Mouse (Mus musculus): ENCODE results near the gene Rabgap1l. TPM values are rescaled to one million over a fixed set of nuclear protein-coding genes. Genes with fewer than 3 reads are reported as not detected.

Rabgap1l gene
- total and polyA plus RNA-seq, 2 experiments = 6.4 to 78.7 TPM

DNA sequence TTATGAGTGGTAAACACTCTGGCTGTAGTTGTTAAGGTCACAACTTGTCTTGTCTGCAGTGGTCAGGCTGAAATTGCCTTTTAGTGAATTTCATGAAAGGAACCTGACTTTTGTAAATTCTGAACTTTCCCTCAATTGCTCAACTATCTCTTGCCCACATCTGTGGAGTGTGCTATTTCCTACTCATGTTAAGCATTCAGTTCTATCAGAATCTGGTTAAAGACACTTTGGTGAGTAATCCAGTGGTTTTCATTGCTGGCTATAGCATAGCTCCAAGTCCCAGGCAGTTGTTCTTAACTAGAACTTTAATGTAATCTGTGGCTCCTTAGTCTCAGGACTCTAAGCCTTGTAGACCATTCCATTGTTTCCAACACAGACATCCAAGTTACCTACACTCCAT lies 421.3 kb downstream of the Rabgap1l start:
- no peak overlapping the region for H3K9ac ChIP-seq (ENCODE audit: low read depth, low read length)
- H3K27me3 ChIP-seq (ENCODE audit: control insufficient read depth, insufficient read depth, low read length) = no peaks in the 10 kb centered on the region
- no peak for TF ChIP-seq POLR2A (IDR thresholded peaks at IDR 0.05; ENCODE audit: extremely low read depth, insufficient read depth, low read length)
- TF ChIP-seq CTCF (IDR thresholded peaks at IDR 0.05; ENCODE audit: low read depth, low read length) = no peak
- H3K4me3 ChIP-seq (ENCODE audit: insufficient read depth, low read depth, low read length) = no peak overlapping the region
- no peak overlapping the region for H3K27ac ChIP-seq (replicated peaks; ENCODE audit: insufficient read depth, low read depth, low read length)
- H3K36me3 ChIP-seq (ENCODE audit: control insufficient read depth, insufficient read depth, low read length) = no peaks in the 10 kb centered on the region
- H3K79me2 ChIP-seq (ENCODE audit: control insufficient read depth, insufficient read depth, low read length) = no peaks in the 10 kb centered on the region
- DNase-seq (ENCODE audit: extremely low read depth, low read depth, low spot score) = peak; percentile 16
- peaks cover 11% of the 10 kb centered on the region for H3K4me1 ChIP-seq (ENCODE audit: control insufficient read depth, insufficient read depth, low read length)

GRCm38 (mm10) chr1:160370552-160370951 lies 422.5 kb downstream of the Rabgap1l start:
- Histone ChIP-seq H3K36me3 (ENCODE audit: control insufficient read depth, insufficient read depth, low read length) (no peaks in the 10 kb centered on the region), H3K27ac (replicated peaks; ENCODE audit: insufficient read depth, low read depth, low read length) (no peak overlapping the region), H3K9ac (ENCODE audit: low read depth, low read length) (no peak overlapping the region), H3K27me3 (ENCODE audit: control insufficient read depth, insufficient read depth, low read length) (no peaks in the 10 kb centered on the region), H3K79me2 (ENCODE audit: control insufficient read depth, insufficient read depth, low read length) (no peaks in the 10 kb centered on the region), H3K4me3 (ENCODE audit: insufficient read depth, low read depth, low read length) (no peak overlapping the region), H3K4me1 (ENCODE audit: control insufficient read depth, insufficient read depth, low read length) (peaks cover 11% of the 10 kb centered on the region)
- no peak for TF ChIP-seq CTCF (IDR thresholded peaks at IDR 0.05; ENCODE audit: low read depth, low read length)
- TF ChIP-seq POLR2A (IDR thresholded peaks at IDR 0.05; ENCODE audit: extremely low read depth, insufficient read depth, low read length) = no peak
- DNase-seq (ENCODE audit: extremely low read depth, low read depth, low spot score) = no peak
- WGBS = 64% methylated on average over 1 of the region's 1 CpGs

GRCm38 (mm10) chr1:160366615-160367014 lies 426.4 kb downstream of the Rabgap1l start:
- no peaks in the 10 kb centered on the region for H3K36me3 ChIP-seq (ENCODE audit: control insufficient read depth, insufficient read depth, low read length)
- DNase-seq (ENCODE audit: extremely low read depth, low read depth, low spot score) = no peak
- no peaks in the 10 kb centered on the region for H3K4me1 ChIP-seq (ENCODE audit: control insufficient read depth, insufficient read depth, low read length)
- H3K27ac ChIP-seq (replicated peaks; ENCODE audit: insufficient read depth, low read depth, low read length) = no peak overlapping the region
- no peaks in the 10 kb centered on the region for H3K79me2 ChIP-seq (ENCODE audit: control insufficient read depth, insufficient read depth, low read length)
- 84% methylated on average over 3 of the region's 3 CpGs for WGBS
- TF ChIP-seq POLR2A (IDR thresholded peaks at IDR 0.05; ENCODE audit: extremely low read depth, insufficient read depth, low read length) (no peak), CTCF (IDR thresholded peaks at IDR 0.05; ENCODE audit: low read depth, low read length) (no peak)
- no peak overlapping the region for H3K4me3 ChIP-seq (ENCODE audit: insufficient read depth, low read depth, low read length)
- H3K27me3 ChIP-seq (ENCODE audit: control insufficient read depth, insufficient read depth, low read length) = no peaks in the 10 kb centered on the region
- no peak overlapping the region for H3K9ac ChIP-seq (ENCODE audit: low read depth, low read length)

DNA sequence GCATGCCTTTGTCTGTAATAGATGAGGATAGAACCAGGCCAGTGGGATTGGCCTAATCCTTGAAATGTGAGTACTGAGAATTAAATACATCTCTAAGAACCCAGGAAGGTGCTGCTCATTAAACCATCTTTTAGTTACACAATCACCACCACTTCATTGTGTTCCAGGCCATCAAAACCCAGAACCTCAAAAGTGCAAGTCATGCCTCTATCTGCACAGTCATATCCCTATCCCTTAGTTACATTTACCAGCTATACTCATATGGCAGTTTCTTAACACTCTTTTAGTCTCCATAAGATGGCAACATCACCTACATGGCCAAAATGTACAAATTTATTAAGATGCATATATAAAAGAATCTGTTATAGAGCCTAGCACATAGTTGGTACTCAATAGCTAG lies 435.7 kb downstream of the Rabgap1l start:
- Histone ChIP-seq H3K4me1 (ENCODE audit: control insufficient read depth, insufficient read depth, low read length) (no peaks in the 10 kb centered on the region), H3K27me3 (ENCODE audit: control insufficient read depth, insufficient read depth, low read length) (no peaks in the 10 kb centered on the region), H3K4me3 (ENCODE audit: insufficient read depth, low read depth, low read length) (no peak overlapping the region), H3K9ac (ENCODE audit: low read depth, low read length) (no peak overlapping the region), H3K79me2 (ENCODE audit: control insufficient read depth, insufficient read depth, low read length) (no peaks in the 10 kb centered on the region), H3K36me3 (ENCODE audit: control insufficient read depth, insufficient read depth, low read length) (no peaks in the 10 kb centered on the region), H3K27ac (replicated peaks; ENCODE audit: insufficient read depth, low read depth, low read length) (no peak overlapping the region)
- no peak for DNase-seq (ENCODE audit: extremely low read depth, low read depth, low spot score)
- no peak for TF ChIP-seq POLR2A (IDR thresholded peaks at IDR 0.05; ENCODE audit: extremely low read depth, insufficient read depth, low read length)

GRCm38 (mm10) chr1:160353732-160354455 lies 439.1 kb downstream of the Rabgap1l start:
- Histone ChIP-seq H3K4me3 (ENCODE audit: insufficient read depth, low read depth, low read length) (no peak overlapping the region), H3K27me3 (ENCODE audit: control insufficient read depth, insufficient read depth, low read length) (no peaks in the 10 kb centered on the region), H3K9ac (ENCODE audit: low read depth, low read length) (no peak overlapping the region), H3K27ac (replicated peaks; ENCODE audit: insufficient read depth, low read depth, low read length) (no peak overlapping the region), H3K79me2 (ENCODE audit: control insufficient read depth, insufficient read depth, low read length) (no peaks in the 10 kb centered on the region), H3K4me1 (ENCODE audit: control insufficient read depth, insufficient read depth, low read length) (no peaks in the 10 kb centered on the region), H3K36me3 (ENCODE audit: control insufficient read depth, insufficient read depth, low read length) (no peaks in the 10 kb centered on the region)
- WGBS = 86% methylated on average over 6 of the region's 6 CpGs
- TF ChIP-seq POLR2A (IDR thresholded peaks at IDR 0.05; ENCODE audit: extremely low read depth, insufficient read depth, low read length) (no peak), CTCF (IDR thresholded peaks at IDR 0.05; ENCODE audit: low read depth, low read length) (no peak)
- no peak for DNase-seq (ENCODE audit: extremely low read depth, low read depth, low spot score)

- Histone ChIP-seq H3K27me3 (ENCODE audit: control insufficient read depth, insufficient read depth, low read length) (no peaks in the 10 kb centered on the region), H3K79me2 (ENCODE audit: control insufficient read depth, insufficient read depth, low read length) (no peaks in the 10 kb centered on the region), H3K4me1 (ENCODE audit: control insufficient read depth, insufficient read depth, low read length) (no peaks in the 10 kb centered on the region), H3K27ac (replicated peaks; ENCODE audit: insufficient read depth, low read depth, low read length) (no peak overlapping the region), H3K9ac (ENCODE audit: low read depth, low read length) (no peak overlapping the region), H3K36me3 (ENCODE audit: control insufficient read depth, insufficient read depth, low read length) (no peaks in the 10 kb centered on the region), H3K4me3 (ENCODE audit: insufficient read depth, low read depth, low read length) (no peak overlapping the region)
- WGBS = 73% methylated on average over 4 of the region's 4 CpGs
- TF ChIP-seq CTCF (IDR thresholded peaks at IDR 0.05; ENCODE audit: low read depth, low read length) = no peak
- TF ChIP-seq POLR2A (IDR thresholded peaks at IDR 0.05; ENCODE audit: extremely low read depth, insufficient read depth, low read length) = no peak
- no peak for DNase-seq (ENCODE audit: extremely low read depth, low read depth, low spot score)
Observed at GRCm38 (mm10) chr1:160352309-160352708, 440.7 kb downstream of the Rabgap1l start.
